Mouse (Mus musculus): ENCODE results near the gene Frs3.
A peak's percentile ranks its signal among the peaks of the same experiment; 100 is the strongest.
"Not testable (repeated sequence)": the region's sequence is repeated elsewhere in the genome, so short reads cannot be mapped to it uniquely, and the experiment has no call there.

The Frs3 gene

GRCm38 (mm10) chr17:47688608-47689575, at the start of gene Frs3:
Gene Frs3, plus strand, starts transcription at chr17:47689030.
- peak; percentile 39 for DNase-seq (ENCODE audit: extremely low read depth, low read depth)

- DNase-seq (ENCODE audit: extremely low read depth, low read depth) = peak; percentile 21
These were observed 45.8 kb upstream of the Frs3 start for GRCm38 (mm10) chr17:47642992-47643391.

- DNase-seq (ENCODE audit: extremely low read depth, low read depth) = peak; percentile 63
These were observed 42.1 kb upstream of the Frs3 start for GRCm38 (mm10) chr17:47646683-47647082.

GRCm38 (mm10) chr17:47648966-47649365, 39.9 kb upstream of the Frs3 start:
- DNase-seq (ENCODE audit: extremely low read depth, low read depth) = no peak

GRCm38 (mm10) chr17:47651953-47652352, 36.9 kb upstream of the Frs3 start:
- DNase-seq (ENCODE audit: extremely low read depth, low read depth) = no peak

- not testable (repeated sequence) for DNase-seq (ENCODE audit: extremely low read depth, low read depth)
These were observed 34.5 kb upstream of the Frs3 start for GRCm38 (mm10) chr17:47654346-47654745.

GRCm38 (mm10) chr17:47655697-47656096, 33.1 kb upstream of the Frs3 start:
- DNase-seq (ENCODE audit: extremely low read depth, low read depth) = no peak

GRCm38 (mm10) chr17:47657901-47658300, 30.9 kb upstream of the Frs3 start:
- no peak for DNase-seq (ENCODE audit: extremely low read depth, low read depth)

GRCm38 (mm10) chr17:47658741-47659243, 30.0 kb upstream of the Frs3 start:
- DNase-seq (ENCODE audit: extremely low read depth, low read depth) = no peak

- no peak for DNase-seq (ENCODE audit: extremely low read depth, low read depth)
These were observed 25.7 kb upstream of the Frs3 start for GRCm38 (mm10) chr17:47663009-47663713.

GRCm38 (mm10) chr17:47664474-47664873, 24.4 kb upstream of the Frs3 start:
- DNase-seq (ENCODE audit: extremely low read depth, low read depth) = no peak

GRCm38 (mm10) chr17:47669166-47669565, 19.7 kb upstream of the Frs3 start:
- DNase-seq (ENCODE audit: extremely low read depth, low read depth) = no peak

GRCm38 (mm10) chr17:47671988-47672310, 16.9 kb upstream of the Frs3 start:
- no peak for DNase-seq (ENCODE audit: extremely low read depth, low read depth)

GRCm38 (mm10) chr17:47672311-47673111, 16.3 kb upstream of the Frs3 start:
- no peak for DNase-seq (ENCODE audit: extremely low read depth, low read depth)

GRCm38 (mm10) chr17:47676581-47676980, 12.2 kb upstream of the Frs3 start:
- DNase-seq (ENCODE audit: extremely low read depth, low read depth) = no peak

GRCm38 (mm10) chr17:47678238-47678637, 10.6 kb upstream of the Frs3 start:
- DNase-seq (ENCODE audit: extremely low read depth, low read depth) = no peak

GRCm38 (mm10) chr17:47678702-47679101, 10.1 kb upstream of the Frs3 start:
- no peak for DNase-seq (ENCODE audit: extremely low read depth, low read depth)

GRCm38 (mm10) chr17:47682836-47683235, 6.0 kb upstream of the Frs3 start:
- DNase-seq (ENCODE audit: extremely low read depth, low read depth) = no peak

GRCm38 (mm10) chr17:47687409-47688343, 1.2 kb upstream of the Frs3 start:
- DNase-seq (ENCODE audit: extremely low read depth, low read depth) = peak; percentile 96

GRCm38 (mm10) chr17:47688344-47688607, 554 bp upstream of the Frs3 start, which contains the start of gene Tomm6:
Gene Tomm6, minus strand, starts transcription at chr17:47688386.
- DNase-seq (ENCODE audit: extremely low read depth, low read depth) = no peak

- no peak for DNase-seq (ENCODE audit: extremely low read depth, low read depth)
These were observed 1.1 kb downstream of the Frs3 start for GRCm38 (mm10) chr17:47689894-47690293.

Measured in MEL-GATA-1-ER (cell line).